Mouse (Mus musculus) retina, embryonic 14.5 days (tissue): ENCODE data around the gene Fgfr2.

Experiments
- DNase-seq: peaks from one replicate; pipeline ENCODE4 v3.0.0-alpha.2; 2015; ENCODE audit warnings: low spot score

Fgfr2 gene

GRCm38 (mm10) chr7:132402377-132403084 lies 720.6 kb downstream of the Fgfr2 start:
- no peak for DNase-seq

- no peak for DNase-seq
These were observed 724.7 kb downstream of the Fgfr2 start for GRCm38 (mm10) chr7:132398487-132398886.

- no peak for DNase-seq
These were observed 726.4 kb downstream of the Fgfr2 start for GRCm38 (mm10) chr7:132396661-132397322.

GRCm38 (mm10) chr7:132393582-132394175 lies 729.5 kb downstream of the Fgfr2 start:
- no peak for DNase-seq

GRCm38 (mm10) chr7:132393014-132393406 lies 730.1 kb downstream of the Fgfr2 start:
- DNase-seq: no peak

- no peak for DNase-seq
These were observed 730.7 kb downstream of the Fgfr2 start for GRCm38 (mm10) chr7:132392233-132393013.

- no peak for DNase-seq
These were observed 733.7 kb downstream of the Fgfr2 start for GRCm38 (mm10) chr7:132389473-132389872.

GRCm38 (mm10) chr7:132387507-132387906 lies 735.6 kb downstream of the Fgfr2 start:
- DNase-seq: no peak

GRCm38 (mm10) chr7:132386316-132386715 lies 736.8 kb downstream of the Fgfr2 start:
- DNase-seq: no peak

GRCm38 (mm10) chr7:132385456-132386130 lies 737.6 kb downstream of the Fgfr2 start:
- DNase-seq: peak; percentile 38

GRCm38 (mm10) chr7:132384736-132385455 lies 738.3 kb downstream of the Fgfr2 start:
- no peak for DNase-seq

GRCm38 (mm10) chr7:132380634-132381336 lies 742.4 kb downstream of the Fgfr2 start:
- no peak for DNase-seq

- peak; percentile 71 for DNase-seq
These were observed 745.2 kb downstream of the Fgfr2 start for GRCm38 (mm10) chr7:132377913-132378312.

GRCm38 (mm10) chr7:132373594-132374378 lies 749.4 kb downstream of the Fgfr2 start:
- no peak for DNase-seq

- DNase-seq: peak; percentile 32
These were observed 750.2 kb downstream of the Fgfr2 start for GRCm38 (mm10) chr7:132372752-132373513.

- no peak for DNase-seq
These were observed 751.3 kb downstream of the Fgfr2 start for GRCm38 (mm10) chr7:132371832-132372231.

GRCm38 (mm10) chr7:132369784-132370183 lies 753.4 kb downstream of the Fgfr2 start:
- no peak for DNase-seq

- no peak for DNase-seq
These were observed 754.3 kb downstream of the Fgfr2 start for GRCm38 (mm10) chr7:132368859-132369258.

GRCm38 (mm10) chr7:132367344-132367743 lies 755.8 kb downstream of the Fgfr2 start:
- DNase-seq: no peak
